Mouse (Mus musculus): ENCODE measurements around the gene Mlst8. TPM values are rescaled to one million over a fixed set of nuclear protein-coding genes. Genes with fewer than 3 reads are reported as not detected.

The Mlst8 gene
- polyA plus RNA-seq (2017; shearing (Covaris generic)), result 10 to 100 TPM; 12.6 to 15.3 TPM

DNA sequence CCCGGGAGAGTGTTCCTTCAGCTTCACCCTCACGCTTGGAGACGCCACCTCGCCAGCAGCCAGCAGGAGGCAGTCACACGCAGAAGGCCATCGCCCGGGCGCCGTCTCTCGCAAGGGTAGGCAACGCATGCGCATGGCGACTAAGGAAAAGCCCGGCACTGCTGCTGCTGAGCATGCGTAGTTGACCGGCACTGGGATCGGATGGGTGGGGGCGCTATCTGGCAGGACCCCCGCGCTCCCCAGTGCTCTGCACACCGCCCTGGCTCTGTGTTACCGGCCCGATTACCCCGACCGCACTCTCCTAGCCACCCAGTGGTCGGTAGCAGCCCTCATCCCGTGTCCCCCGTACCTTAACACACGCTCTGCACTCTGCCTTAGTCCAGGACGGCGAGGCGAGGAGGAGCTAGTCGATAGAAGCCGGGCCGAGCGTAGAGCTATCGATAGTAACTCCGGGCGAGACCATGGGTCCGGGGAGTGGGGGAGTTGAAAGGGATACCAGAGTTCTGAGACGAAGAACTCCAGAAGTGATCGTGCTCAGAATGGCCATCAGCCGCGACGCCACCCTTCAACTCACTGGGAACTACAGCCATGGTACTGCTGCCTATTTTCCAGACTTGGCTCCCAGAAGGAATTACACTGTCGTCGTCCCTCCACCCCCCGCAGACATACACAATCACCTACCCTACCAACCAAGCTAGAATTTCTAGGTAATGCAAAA, at the start of gene Mlst8:
Mlst8 (minus strand) TSS at position 416 of the 718 bp plus-strand sequence.
- ATAC-seq, result peak; percentile 90

- no peak for ATAC-seq
These were observed 49.7 kb upstream of the Mlst8 start for GRCm38 (mm10) chr17:24528560-24528918.

DNA sequence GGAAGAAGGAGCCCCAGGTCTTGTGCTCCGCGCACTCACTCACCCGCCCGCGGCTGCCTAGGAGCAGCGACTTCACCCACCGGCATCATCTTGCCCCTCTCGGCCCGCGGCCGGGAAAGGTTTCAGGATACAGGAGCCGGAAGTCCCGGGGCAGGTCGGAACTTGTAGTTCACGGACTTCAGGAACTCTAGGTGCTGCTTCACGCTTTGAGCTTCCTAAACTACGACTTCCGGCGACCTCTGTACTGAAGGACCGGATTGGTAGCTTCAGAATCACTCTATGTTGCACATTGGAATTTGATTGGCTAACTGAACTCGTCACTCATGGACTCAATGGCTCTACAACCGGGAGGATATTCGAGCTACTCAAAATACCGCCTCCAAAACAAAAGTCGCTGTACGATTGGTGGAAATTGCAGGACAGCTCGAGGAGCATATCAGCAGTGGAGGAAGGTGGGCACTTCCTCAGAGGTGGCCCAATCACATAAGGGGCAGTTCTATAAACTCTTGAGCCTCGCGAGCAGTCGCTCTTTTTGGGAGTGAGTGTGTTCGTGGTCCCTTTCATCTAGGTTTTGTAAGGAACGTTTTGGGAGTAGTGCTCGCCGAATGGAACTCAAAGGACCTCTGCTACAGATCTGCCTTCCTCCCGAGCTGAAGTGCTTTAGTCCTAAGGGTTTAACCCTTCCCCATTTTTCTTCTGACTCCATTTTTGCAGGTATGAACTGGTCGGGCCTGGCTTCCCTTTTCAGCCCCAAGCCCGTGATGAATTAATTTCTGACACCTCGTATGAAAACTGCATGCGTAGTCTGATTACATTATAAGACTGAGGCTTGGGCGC, 49.1 kb upstream of the Mlst8 start, which contains the start of gene Traf7:
Traf7 (minus strand) TSS at position 216 of the 837 bp plus-strand sequence.
- peak; percentile 97 for ATAC-seq

GRCm38 (mm10) chr17:24527315-24527714, 48.4 kb upstream of the Mlst8 start:
- peak; percentile 27 for ATAC-seq

DNA sequence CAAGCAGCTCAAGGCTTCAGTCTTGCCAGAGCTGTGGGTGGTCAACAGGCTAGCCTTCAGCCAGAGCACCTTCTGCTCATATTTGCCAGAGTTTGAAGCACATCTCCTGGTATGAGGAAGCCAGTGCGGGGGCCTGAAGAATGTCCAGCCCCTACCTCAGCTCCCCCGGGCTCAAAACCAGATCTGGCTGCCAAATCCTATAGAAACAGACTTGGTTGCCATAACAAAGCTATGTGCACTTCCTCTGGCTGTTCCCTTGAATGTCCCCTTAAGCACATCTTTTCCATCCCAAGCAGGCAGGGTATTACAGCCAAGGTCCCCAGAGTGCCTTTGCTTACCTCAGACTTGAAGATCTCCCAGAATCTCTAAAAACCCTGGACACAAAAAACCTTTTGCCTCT, 45.9 kb upstream of the Mlst8 start:
- no peak for ATAC-seq

DNA sequence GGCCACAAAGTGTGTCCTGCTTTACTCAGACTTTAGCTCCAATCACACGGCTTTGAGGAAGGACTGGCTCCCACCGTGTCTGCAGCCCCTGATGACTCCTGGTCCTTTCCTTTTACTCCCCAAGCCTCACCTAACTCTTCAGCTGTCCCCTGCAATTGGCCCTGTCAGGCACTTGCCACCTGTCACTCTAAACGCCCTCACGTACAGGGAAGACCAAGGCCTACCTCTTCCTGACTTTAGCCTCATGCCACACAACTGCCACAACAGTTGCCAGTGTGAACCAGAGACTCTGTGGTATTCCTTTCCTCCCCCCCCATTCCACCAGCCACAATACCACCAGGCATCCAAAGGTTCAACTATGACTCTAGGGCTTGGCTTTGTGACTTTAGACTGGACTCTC, 41.6 kb upstream of the Mlst8 start:
- no peak for ATAC-seq

GRCm38 (mm10) chr17:24514270-24515257, 35.7 kb upstream of the Mlst8 start:
- no peak for ATAC-seq

GRCm38 (mm10) chr17:24513609-24514008, 34.7 kb upstream of the Mlst8 start:
- no peak for ATAC-seq

- ATAC-seq, result no peak
These were observed 29.1 kb upstream of the Mlst8 start for GRCm38 (mm10) chr17:24507806-24508460.

DNA sequence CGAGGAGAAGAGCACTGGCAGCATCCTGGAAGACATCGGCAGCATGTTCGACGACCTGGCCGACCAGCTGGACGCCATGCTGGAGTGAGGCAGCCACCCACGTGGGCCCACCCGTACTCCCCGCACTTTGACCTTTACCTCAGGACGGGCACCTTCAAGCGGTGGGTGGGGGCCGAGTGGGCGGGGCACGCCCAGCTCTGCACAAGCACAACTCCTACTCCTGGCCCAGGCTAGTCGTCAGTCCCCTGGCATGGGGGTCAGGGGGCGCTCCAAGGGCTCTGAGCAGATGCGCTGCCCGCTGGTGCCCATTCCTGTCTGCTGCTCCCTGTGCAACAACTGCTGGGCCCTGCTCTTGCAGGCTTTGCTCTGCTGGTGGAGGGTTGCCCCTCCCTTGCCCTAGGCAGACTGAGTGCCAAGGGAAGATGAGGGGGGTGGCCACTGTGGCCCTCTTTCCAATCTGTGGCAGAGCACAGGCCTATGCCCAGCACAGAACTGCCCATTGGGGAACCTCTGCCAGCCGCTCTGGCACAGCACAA, 28.3 kb upstream of the Mlst8 start:
- no peak for ATAC-seq

- ATAC-seq, result no peak
These were observed 27.6 kb upstream of the Mlst8 start for GRCm38 (mm10) chr17:24506332-24507070.

DNA sequence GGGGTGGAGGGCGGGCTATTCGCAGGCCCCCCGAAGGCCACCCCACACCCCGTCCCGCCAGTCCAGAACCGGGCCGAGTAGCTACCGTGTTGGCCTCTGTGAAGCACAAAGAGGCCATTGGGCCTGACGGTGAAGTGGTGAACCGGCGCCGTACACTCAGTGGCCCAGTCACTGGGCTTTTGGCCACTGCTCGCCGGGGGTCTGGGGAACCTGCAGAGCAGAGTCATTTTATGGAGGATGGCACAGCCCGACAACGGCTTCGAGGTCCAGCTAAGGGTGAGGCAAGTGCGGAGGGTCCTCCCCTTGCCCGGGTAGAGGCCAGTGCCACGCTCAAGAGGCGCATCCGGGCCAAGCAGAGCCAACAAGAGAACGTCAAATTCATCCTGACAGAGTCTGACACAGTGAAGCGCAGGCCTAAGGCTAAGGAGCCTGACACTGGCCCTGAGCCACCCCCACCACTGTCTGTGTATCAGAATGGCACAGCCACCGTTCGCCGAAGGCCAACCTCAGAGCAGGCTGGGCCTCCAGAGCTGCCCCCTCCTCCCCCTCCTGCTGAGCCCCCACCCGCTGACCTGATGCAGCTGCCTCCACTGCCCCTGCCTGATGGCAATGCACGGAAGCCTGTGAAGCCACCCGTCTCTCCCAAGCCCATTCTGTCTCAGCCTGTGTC, 26.5 kb upstream of the Mlst8 start:
- no peak for ATAC-seq

DNA sequence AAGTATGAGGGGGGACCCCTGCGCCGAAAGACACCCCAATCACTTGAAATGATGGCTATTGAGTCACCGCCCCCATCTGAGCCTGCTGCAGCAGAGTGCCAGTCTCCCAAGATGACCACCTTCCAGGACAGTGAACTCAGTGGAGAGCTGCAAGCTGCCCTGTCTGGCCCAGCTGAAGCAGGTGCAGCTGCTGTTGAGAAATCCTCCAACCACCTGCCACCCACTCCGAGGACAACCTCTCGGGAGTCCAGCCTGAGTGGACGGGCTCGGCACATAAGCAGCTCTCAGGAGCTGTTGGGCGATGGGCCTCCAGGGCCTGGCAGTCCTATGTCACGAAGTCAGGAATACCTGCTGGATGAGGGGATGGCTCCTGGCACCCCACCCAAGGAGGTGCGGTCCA, 25.2 kb upstream of the Mlst8 start:
- no peak for ATAC-seq

DNA sequence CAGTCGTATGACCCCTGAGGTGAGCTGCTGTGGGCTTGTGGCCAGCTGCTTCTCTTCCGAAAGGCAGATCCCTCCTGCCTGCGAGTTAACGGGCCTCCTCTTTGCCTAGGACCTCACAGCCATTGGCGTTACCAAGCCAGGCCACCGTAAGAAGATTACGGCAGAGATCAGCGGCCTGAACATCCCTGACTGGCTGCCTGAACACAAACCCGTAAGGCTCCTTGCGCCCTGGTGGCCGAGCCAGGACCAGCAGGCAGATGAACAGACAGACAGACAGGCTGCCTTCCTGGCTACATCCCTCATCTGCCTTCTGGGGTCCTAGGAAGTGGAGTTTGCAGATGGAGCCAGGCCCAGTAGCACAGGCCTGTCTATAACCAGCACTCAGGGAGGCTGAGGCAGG, 23.3 kb upstream of the Mlst8 start:
- ATAC-seq, result no peak

DNA sequence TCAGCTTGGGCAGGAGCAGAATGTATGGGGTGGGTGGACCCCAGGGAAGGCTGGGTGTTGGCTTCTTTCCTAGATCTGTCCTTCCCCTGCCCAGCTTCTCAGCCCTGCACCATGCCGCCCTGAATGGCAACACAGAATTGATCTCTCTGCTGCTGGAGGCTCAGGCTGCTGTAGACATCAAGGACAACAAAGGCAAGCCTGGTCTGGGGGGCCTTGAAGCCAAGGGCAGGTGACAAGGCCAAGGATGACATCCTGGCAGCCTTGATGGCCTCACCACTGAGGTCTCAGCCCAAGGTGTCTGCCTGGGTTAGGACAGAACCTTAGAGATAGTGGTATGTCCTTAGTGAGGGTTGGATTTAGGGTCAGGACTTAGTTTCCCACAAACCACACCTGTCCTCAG, 17.1 kb upstream of the Mlst8 start:
- no peak for ATAC-seq

DNA sequence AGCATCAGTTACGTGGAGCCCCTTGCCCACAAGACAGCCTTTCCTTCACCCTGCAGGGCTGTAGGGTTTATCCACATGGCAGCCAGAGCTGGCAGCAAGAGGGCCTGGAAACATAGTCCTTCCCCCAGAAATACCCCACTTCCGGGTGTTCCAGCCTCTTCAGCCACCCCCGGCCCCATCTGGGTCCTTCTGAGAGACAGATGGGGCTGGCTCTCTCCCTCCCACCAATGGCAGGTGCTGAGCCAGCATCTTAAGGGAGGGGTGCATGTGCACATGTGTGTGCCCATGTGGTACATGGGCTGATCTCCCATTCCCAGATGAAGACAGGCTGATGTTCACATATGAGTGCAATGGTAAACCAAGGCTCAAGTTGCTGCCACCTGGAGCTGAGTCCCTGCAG, 16.6 kb upstream of the Mlst8 start:
- no peak for ATAC-seq

DNA sequence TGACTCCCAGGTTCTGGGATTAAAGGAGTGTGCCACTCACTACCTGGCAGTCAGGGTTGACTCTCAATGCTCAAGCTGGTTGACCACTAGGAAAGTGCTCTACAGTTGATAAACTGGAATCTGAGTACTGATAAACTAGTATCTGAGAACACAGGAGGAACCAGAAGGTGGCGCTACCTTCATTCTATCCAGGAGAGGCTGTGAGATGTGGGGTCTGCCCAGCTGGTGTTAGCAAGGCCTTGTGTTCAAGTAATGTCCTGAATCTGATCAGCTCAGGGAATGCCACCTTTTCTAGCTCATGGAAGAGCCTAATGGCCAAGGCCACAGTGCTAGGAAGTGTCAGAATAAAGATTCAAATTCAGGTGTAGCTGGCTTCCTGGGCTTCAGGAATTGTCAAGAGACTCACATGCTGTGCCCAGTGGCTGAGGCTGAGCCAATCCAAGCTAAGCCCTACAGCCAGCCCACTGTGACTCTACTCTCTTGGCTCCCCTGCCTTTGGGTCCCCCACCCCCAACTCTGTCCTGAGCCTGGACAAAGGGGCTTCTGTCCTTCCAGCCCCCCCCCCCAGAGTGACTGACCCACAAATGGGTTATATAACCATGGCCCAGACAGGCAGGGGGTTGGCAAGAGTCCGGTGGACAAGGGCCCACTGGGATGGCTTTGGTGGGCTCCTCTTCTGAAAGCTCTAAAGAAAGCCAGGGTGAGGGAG, 15.9 kb upstream of the Mlst8 start:
- ATAC-seq, result no peak

DNA sequence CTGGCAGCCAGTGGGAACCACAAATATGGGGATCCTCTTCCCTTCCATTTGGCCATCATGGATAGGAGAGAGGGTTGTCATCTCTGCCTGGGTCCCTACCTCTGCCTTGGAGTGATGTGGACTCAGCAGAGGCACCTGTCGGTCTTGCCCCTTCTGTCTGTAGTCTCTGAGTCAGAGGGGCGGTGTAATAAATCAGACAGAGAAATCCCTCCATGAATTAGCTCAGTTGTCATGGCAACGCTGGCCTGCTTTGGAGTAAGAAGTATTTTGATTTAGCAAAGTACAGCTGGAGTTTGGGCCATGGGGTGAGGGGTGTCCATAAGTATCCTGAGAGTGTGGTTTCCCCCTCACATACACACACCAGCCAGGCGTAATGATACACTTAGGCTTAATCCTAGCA, 11.5 kb upstream of the Mlst8 start:
- ATAC-seq, result no peak

DNA sequence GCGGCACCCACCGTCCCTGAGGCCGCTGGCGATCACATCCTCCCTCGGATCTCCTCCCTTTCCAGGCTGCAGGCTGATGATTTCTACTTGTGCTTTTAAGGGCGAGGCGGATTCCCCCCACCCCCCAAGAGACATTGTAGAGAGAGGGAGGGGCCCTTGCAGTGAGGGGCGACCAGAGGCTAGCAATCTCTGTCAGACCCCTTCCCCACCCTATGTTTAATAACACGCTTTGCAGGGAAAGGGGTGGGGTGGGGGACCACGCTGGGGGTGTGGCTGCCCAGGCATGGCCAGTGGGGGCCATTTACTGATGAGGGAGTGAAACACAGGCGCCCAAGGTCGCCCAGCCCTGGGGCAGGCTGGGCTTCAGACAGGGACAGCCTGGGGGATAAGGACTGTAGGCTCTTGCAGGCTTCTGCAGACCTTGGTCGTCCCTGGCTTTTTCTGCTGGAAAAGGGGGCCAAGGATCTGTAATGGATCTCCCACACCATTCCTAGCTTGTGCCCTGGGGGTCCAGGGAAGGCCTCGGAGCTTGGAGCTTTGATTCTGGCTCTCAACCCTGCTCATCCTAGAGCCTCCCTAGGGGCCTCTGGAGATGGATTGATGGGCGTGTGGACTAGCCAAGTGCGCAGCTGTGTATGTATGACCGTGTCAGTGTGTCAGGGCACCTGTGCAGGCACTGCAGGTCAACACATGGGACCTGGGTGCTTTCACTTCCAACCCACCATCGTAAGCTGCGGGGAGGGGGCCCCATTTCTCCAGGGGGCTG, 10.6 kb upstream of the Mlst8 start:
- no peak for ATAC-seq

Measured in activated CD4-positive, CD25-positive, alpha-beta regulatory T cell, adult 4 months (primary cell).